Mouse (Mus musculus) spleen, adult 2 months (tissue): Measurements from ENCODE around the gene Doc2g.

Experiments used
- CTCF ChIP-seq: fragments of 200-500 bp; IDR thresholded peaks from 2 replicates; pipeline ENCODE4 v1.5.1; 2011; ENCODE audit warnings: mild to moderate bottlenecking, inconsistent platforms; ENCODE audit not compliant: insufficient read depth, insufficient read length, insufficient replicate concordance; ENCODE audit errors: extremely low read depth
- POLR2A ChIP-seq: fragments of 200-500 bp; IDR thresholded peaks from 2 replicates; pipeline ENCODE4 v1.6.1; 2011; ENCODE audit warnings: low read depth, low read length, inconsistent platforms

DNA sequence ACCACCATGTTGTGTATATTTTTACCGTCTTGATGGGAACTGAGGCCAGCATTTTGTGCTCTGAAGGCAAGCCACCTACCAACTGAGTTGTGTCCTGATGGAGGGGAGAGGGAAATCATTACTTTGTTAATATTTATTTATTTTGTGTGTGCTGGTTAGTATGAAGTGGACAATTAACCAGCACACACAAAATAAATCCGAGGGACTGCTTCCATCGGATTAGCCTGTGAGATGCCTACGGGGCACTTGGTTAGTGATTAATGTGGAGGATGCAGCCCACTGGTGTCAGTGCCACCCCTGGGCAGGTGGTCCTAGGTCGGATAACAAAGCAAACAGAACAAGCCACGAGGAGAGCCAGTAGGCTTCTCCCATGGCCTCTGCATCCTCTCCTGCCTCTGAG is 8.2 kb upstream of the Doc2g start:
- TF ChIP-seq CTCF (no peak), POLR2A (no peak)
